Mouse (Mus musculus) lung, postnatal 0 days (tissue): ENCODE data around the gene Kif5c.

Experiments used
- CTCF ChIP-seq: IDR thresholded peaks from 2 replicates; pipeline ENCODE4 v1.5.1; 2016; ENCODE audit warnings: antibody characterized with exemption, mild to moderate bottlenecking
- EP300 ChIP-seq: IDR thresholded peaks from 2 replicates; pipeline ENCODE4 v1.6.1; 2016; ENCODE audit warnings: antibody characterized with exemption, mild to moderate bottlenecking, control low read depth

DNA sequence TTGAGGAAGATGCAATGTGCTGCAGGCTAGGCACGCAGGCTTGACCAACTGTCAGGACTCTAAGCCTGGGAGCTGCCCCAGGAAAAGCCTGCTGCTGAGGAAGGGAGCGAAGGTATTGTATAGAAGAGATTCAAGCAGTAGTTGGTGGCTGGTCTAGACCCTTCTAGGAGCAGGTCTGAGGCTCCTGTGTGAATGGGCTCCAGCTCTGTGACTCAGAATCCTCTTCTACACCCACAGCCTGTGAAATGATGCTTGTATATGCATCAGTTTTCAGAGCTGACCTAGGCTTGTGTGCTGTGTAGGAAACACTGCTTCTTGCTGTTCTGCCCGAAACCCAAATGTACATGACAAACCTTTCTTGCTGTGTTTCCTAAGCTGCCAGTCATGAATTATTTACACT, 76.4 kb downstream of the Kif5c start:
- TF ChIP-seq EP300 (no peak), CTCF (no peak)
